Mouse (Mus musculus): ENCODE measurements around the gene Ssr3. TPM values are rescaled to one million over a fixed set of nuclear protein-coding genes. Genes with fewer than 3 reads are reported as not detected.

Ssr3 gene
- 293 and 335 TPM in 2 replicates for polyA plus RNA-seq (2015; fragmentation: Nextera tagmentation; extraction: Ambion mirVana)

- WGBS: 0% methylated on average over 36 of the region's 36 CpGs
- peaks cover 3% of the 10 kb centered on the region; the same call in 1 of the 2 replicates for H3K36me3 ChIP-seq
- H3K4me3 ChIP-seq (replicated peaks): peak within 1 kb of the TSS; percentile 72
- peak within 1 kb of the TSS; percentile 83 for H3K27ac ChIP-seq
- H3K27me3 ChIP-seq (replicated peaks): no peaks in the 10 kb centered on the region
- no peaks in the 10 kb centered on the region for H3K9me3 ChIP-seq
- H3K9ac ChIP-seq: peak within 1 kb of the TSS; percentile 66
- peak; percentile 100 for ATAC-seq (ENCODE audit: insufficient read depth, low FRiP score, low read depth)
- H3K4me2 ChIP-seq: peak within 1 kb of the TSS; percentile 60
- no peaks in the 10 kb centered on the region for H3K4me1 ChIP-seq
These were observed at the start of gene Ssr3 for GRCm38 (mm10) chr3:65392421-65392817. Gene Ssr3 (minus strand): TSS chr3:65392623.

DNA sequence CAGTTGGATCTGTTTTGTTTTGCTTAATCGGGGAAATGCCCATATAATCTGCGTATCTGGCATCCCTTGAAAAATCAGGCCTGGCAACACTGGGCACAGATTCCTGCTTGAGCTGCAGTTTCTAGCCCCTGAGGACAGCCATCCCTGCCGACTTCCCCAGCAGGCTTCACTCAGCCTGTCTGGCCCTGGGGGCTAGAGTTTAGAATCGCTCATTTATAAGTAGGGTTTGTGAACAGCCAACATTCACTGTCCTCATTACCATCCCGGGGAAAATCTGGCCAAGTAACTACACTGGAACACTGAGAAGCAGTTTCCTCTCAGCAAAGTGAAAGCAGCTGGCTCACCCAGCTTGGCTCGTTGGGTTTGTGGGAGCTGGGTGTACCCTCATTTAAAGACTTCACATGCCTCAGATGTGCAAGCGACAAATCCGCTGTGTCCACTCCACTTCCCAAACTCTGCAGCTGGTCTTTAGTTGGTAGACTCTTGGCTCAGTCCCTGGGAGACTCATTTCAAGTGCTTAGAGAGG, 49.2 kb upstream of the Ssr3 start:
- Histone ChIP-seq H3K27me3 (replicated peaks) (no peaks in the 10 kb centered on the region), H3K36me3 (no peaks in the 10 kb centered on the region), H3K4me2 (no peak overlapping the region), H3K4me1 (peaks cover 7% of the 10 kb centered on the region; the same call in 1 of the 2 replicates), H3K9ac (no peak overlapping the region), H3K4me3 (replicated peaks) (no peak overlapping the region), H3K27ac (peak overlapping the region; percentile 79), H3K9me3 (no peaks in the 10 kb centered on the region)
- ATAC-seq (ENCODE audit: insufficient read depth, low FRiP score, low read depth): no peak
- WGBS: 47% methylated on average over 8 of the region's 8 CpGs

DNA sequence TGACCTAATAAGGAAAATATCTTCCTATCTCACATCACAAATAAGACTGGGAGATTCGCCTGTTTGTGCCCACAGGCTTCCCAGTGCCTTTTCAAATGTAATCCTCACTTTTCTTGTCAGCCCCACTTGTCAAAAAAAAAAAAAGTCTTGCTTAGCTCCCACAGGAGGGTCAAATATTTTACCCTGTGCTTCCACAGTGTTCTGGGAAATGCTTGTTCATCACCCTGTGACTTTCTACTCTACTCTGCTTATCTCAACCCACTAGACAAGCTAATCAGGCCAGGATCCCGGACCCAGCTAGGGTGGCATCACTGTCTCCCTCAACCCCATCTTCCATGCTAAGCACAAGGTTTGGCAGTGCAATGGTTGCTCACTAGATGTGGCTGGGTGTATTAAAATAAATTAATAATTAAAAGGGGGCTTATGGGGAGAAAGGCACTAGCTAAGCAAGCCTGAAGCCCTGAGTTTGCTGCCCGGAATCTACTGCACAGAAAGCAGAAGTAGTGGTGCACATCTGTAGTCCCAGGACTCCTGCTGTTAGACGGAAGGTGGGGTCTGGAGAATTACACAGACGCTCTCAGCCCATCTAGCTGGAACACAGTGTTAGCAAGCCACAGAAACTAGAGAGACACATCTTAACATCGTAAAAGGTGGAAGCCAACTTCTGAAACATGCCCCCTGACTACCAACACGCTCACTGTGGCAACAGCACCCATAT, 46.2 kb upstream of the Ssr3 start:
- no peaks in the 10 kb centered on the region for H3K9me3 ChIP-seq
- H3K4me2 ChIP-seq: no peak overlapping the region
- no peak overlapping the region for H3K4me3 ChIP-seq (replicated peaks)
- no peak for ATAC-seq (ENCODE audit: insufficient read depth, low FRiP score, low read depth)
- H3K27me3 ChIP-seq (replicated peaks): no peaks in the 10 kb centered on the region
- 76% methylated on average over 7 of the region's 7 CpGs for whole genome bisulfite sequencing
- H3K27ac ChIP-seq: peak overlapping the region; percentile 21; the same call in 1 of the 2 replicates
- peaks cover 7% of the 10 kb centered on the region; the same call in 1 of the 2 replicates for H3K4me1 ChIP-seq
- no peak overlapping the region for H3K9ac ChIP-seq
- no peaks in the 10 kb centered on the region for H3K36me3 ChIP-seq

DNA sequence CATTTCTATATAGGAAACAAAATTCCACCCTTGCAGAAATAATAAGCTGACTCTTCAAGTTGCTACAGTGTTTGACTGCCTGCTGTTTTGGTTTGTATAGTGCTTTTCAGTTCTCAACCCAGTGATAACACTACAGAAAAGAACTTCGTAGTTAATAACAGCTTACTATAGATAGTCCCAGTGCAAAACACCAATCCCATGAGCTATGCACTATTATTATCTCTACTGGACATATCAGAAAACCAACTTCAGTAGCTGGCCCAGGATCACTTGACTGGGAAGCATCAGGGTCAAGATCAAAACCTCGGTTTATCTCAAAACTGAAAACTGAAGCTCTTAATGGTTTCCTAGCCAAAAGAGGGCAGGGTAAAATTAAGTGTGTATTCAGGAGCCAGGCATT, 43.4 kb upstream of the Ssr3 start:
- 65% methylated on average over 2 of the region's 2 CpGs for WGBS
- Histone ChIP-seq H3K9ac (no peak overlapping the region), H3K27me3 (replicated peaks) (no peaks in the 10 kb centered on the region), H3K27ac (no peak overlapping the region), H3K4me2 (no peak overlapping the region), H3K4me1 (no peaks in the 10 kb centered on the region), H3K36me3 (no peaks in the 10 kb centered on the region), H3K9me3 (no peaks in the 10 kb centered on the region), H3K4me3 (replicated peaks) (no peak overlapping the region)
- no peak for ATAC-seq (ENCODE audit: insufficient read depth, low FRiP score, low read depth)

DNA sequence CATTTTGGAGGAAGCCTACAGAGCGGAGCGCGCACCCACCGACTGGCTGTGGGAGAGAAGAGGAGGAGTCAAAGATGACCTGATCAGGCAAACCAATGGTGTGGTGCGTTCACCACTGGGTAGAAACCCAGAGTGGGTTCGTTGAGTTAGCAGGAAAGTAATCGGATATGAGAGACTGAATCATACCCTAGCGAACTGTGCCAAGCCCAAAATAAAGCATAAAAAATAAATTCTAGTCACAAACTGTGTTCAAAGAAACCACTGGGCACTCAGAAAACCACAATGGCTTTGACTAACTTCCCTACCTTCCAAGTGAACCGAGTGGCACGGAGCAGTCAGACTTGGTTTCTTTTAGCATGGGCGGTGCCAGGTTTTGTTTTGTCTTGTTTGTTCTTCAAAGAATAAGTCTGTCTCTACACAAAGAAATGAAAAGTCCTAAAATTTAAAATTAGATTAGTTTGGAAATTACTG, 42.7 kb upstream of the Ssr3 start:
- Histone ChIP-seq H3K4me1 (no peaks in the 10 kb centered on the region), H3K36me3 (no peaks in the 10 kb centered on the region), H3K4me3 (replicated peaks) (no peak overlapping the region), H3K27ac (no peak overlapping the region), H3K9ac (no peak overlapping the region), H3K4me2 (no peak overlapping the region), H3K27me3 (replicated peaks) (no peaks in the 10 kb centered on the region), H3K9me3 (no peaks in the 10 kb centered on the region)
- ATAC-seq (ENCODE audit: insufficient read depth, low FRiP score, low read depth): no peak
- WGBS: 85% methylated on average over 11 of the region's 11 CpGs

DNA sequence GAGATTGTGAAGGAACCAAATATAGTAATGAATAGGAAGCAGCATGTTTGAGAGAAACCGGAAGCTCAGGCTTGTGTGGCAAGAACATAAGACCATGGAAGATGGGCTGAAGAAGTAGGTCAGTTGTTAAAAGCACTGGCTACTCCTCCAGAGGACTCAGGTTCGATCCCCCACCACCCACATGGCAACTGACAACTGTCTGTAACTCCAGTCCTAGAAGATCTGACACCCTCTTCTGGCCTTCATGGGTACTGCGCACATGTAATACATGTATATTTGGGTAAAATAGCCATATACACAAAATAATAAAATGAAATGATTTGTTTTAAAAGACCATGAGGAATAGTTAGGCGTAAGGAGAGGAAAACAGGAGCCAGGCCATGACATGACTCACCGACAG, 39.8 kb upstream of the Ssr3 start:
- H3K36me3 ChIP-seq: no peaks in the 10 kb centered on the region
- H3K4me1 ChIP-seq: no peaks in the 10 kb centered on the region
- WGBS: 93% methylated on average over 5 of the region's 5 CpGs
- H3K9ac ChIP-seq: no peak overlapping the region
- no peaks in the 10 kb centered on the region for H3K9me3 ChIP-seq
- no peak for ATAC-seq (ENCODE audit: insufficient read depth, low FRiP score, low read depth)
- no peaks in the 10 kb centered on the region for H3K27me3 ChIP-seq (replicated peaks)
- H3K4me3 ChIP-seq (replicated peaks): no peak overlapping the region
- no peak overlapping the region for H3K4me2 ChIP-seq
- H3K27ac ChIP-seq: no peak overlapping the region

DNA sequence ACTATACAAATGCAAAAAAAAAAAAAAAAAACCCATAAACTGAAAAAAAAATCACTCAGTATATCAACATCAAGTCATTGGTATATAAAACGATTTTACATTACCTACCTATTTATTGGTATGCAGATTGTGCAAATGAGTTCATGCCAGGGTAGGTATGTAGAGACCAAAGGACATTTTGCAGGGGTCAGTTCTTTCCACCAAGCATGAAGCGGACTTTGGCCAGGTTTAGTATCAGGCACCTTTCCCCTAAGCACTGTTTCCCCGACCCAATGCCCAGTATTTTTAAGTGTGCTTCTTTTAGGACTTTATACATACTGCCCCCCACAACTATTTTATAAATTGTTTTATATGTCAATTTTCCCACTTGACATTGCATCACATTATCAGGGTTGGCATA, 27.3 kb upstream of the Ssr3 start:
- Histone ChIP-seq H3K36me3 (no peaks in the 10 kb centered on the region), H3K4me3 (replicated peaks) (no peak overlapping the region), H3K4me2 (no peak overlapping the region), H3K4me1 (no peaks in the 10 kb centered on the region), H3K9ac (no peak overlapping the region), H3K27me3 (replicated peaks) (no peaks in the 10 kb centered on the region), H3K9me3 (no peaks in the 10 kb centered on the region), H3K27ac (no peak overlapping the region)
- WGBS: 87% methylated on average over 3 of the region's 3 CpGs
- ATAC-seq (ENCODE audit: insufficient read depth, low FRiP score, low read depth): no peak

- 57% methylated on average over 5 of the region's 5 CpGs for WGBS
- Histone ChIP-seq H3K4me3 (replicated peaks) (no peak overlapping the region), H3K27ac (no peak overlapping the region), H3K4me2 (no peak overlapping the region), H3K27me3 (replicated peaks) (no peaks in the 10 kb centered on the region), H3K9me3 (no peaks in the 10 kb centered on the region), H3K4me1 (no peaks in the 10 kb centered on the region), H3K36me3 (no peaks in the 10 kb centered on the region), H3K9ac (no peak overlapping the region)
- ATAC-seq (ENCODE audit: insufficient read depth, low FRiP score, low read depth): no peak
These were observed 25.6 kb upstream of the Ssr3 start for GRCm38 (mm10) chr3:65417913-65418594.

DNA sequence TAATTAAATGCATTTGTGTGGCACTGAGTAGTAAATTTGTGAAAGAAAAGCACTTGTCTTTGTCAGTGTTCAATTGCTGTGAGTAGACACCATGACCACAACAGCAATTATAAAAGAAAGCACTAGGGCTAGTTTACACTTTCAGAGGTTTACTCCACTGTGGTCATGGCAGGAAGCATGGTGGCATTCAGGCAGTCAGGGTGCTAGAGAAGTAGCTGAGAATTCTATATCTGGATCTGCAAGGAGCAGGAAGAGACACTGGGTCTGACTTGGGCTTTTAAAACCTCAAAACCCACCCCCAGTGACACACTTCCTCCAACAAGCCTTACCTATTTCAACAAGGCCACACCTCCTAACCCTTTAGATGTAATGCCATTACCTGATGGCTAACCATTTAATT, 24.1 kb upstream of the Ssr3 start:
- Histone ChIP-seq H3K9me3 (no peaks in the 10 kb centered on the region), H3K9ac (no peak overlapping the region), H3K27me3 (replicated peaks) (no peaks in the 10 kb centered on the region), H3K4me2 (no peak overlapping the region), H3K27ac (no peak overlapping the region), H3K4me3 (replicated peaks) (no peak overlapping the region), H3K4me1 (no peaks in the 10 kb centered on the region), H3K36me3 (no peaks in the 10 kb centered on the region)
- ATAC-seq (ENCODE audit: insufficient read depth, low FRiP score, low read depth): no peak

DNA sequence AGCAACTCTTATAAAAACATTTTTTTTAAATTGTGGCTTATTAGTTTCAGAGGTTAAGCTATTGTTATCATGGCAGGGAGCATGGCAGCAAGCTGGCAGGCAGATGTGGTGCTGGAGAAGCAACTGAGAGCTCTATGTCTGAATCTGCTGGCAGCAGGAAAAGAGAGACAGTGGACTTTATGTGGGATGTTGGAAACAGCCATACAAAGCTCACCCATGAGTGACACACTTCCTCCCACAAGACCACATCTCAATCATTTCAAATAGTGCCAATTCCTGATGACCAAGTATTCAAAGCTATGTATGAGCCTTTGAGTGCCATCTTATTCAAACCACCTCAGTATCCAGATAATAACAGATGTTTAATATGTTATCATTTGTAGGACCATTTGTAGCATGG, 15.5 kb upstream of the Ssr3 start:
- no peak for ATAC-seq (ENCODE audit: insufficient read depth, low FRiP score, low read depth)
- no peaks in the 10 kb centered on the region for H3K27me3 ChIP-seq (replicated peaks)
- H3K36me3 ChIP-seq: no peaks in the 10 kb centered on the region

DNA sequence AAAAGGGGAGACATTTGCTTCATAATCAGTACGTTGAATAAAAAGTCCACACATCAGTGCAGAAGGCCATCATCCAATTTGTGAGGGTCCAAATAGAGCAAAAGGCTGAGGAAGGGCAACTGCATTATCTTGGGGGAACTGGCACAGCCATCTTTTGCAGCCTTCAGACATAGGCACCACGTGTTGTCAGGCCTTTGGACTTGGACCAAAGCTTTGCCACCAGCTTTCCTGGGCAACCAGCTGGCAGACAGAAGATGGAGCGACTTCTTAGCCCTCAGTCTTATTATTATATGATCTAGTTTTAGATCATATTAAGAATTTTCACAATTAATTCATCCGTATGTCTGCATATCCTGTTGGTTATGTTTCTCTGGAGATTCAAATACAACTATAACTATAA, 13.4 kb upstream of the Ssr3 start:
- Histone ChIP-seq H3K4me3 (replicated peaks) (no peak overlapping the region), H3K27me3 (replicated peaks) (no peaks in the 10 kb centered on the region), H3K27ac (no peak overlapping the region), H3K4me1 (no peaks in the 10 kb centered on the region), H3K9me3 (no peaks in the 10 kb centered on the region), H3K36me3 (no peaks in the 10 kb centered on the region), H3K4me2 (no peak overlapping the region), H3K9ac (no peak overlapping the region)
- ATAC-seq (ENCODE audit: insufficient read depth, low FRiP score, low read depth): no peak
- 71% methylated on average over 4 of the region's 4 CpGs for WGBS

More for the DNA sequence above, 15.5 kb upstream of the Ssr3 start:
- H3K9me3 ChIP-seq: no peaks in the 10 kb centered on the region
- H3K4me3 ChIP-seq (replicated peaks): no peak overlapping the region
- H3K4me2 ChIP-seq: no peak overlapping the region
- H3K27ac ChIP-seq: no peak overlapping the region
- H3K4me1 ChIP-seq: no peaks in the 10 kb centered on the region
- no peak overlapping the region for H3K9ac ChIP-seq

- no peak for ATAC-seq (ENCODE audit: insufficient read depth, low FRiP score, low read depth)
- no peak overlapping the region for H3K4me3 ChIP-seq (replicated peaks)
- no peak overlapping the region for H3K9ac ChIP-seq
- no peaks in the 10 kb centered on the region for H3K36me3 ChIP-seq
- no peaks in the 10 kb centered on the region for H3K9me3 ChIP-seq
- WGBS: 89% methylated on average over 3 of the region's 3 CpGs
- H3K4me2 ChIP-seq: no peak overlapping the region
- no peaks in the 10 kb centered on the region for H3K4me1 ChIP-seq
- no peak overlapping the region for H3K27ac ChIP-seq
- H3K27me3 ChIP-seq (replicated peaks): no peaks in the 10 kb centered on the region
These were observed 5.1 kb upstream of the Ssr3 start for GRCm38 (mm10) chr3:65397566-65397965.
